Mouse (Mus musculus): Measurements from ENCODE around the gene Adat2. TPM values are rescaled to one million over a fixed set of nuclear protein-coding genes. Genes with fewer than 3 reads are reported as not detected.

Adat2 gene
- 1 to 10 TPM; 8.3 to 9.3 TPM for total RNA-seq (2021)
- long read RNA-seq, experiment 1, transcript Adat2-201 (6 exons, 1,466 nt) = major isoform, 5 of 8 reads
- long read RNA-seq, experiment 1, partial matches to known transcripts = 1 of 8 reads
- long read RNA-seq, experiment 1, other reads (novel, unspliced or antisense) = 2 of 8 reads
- long read RNA-seq, experiment 2, transcript Adat2-201 (6 exons, 1,466 nt) = major isoform, 5 of 6 reads
- long read RNA-seq, experiment 2, partial matches to known transcripts = 0 of 6 reads
- long read RNA-seq, experiment 2, other reads (novel, unspliced or antisense) = 1 of 6 reads

- peak; percentile 78 to 86 for DNase-seq (ENCODE audit: low spot score in 2 of 2)
Observed at GRCm38 (mm10) chr10:13552646-13553497, at the start of gene Adat2, which contains the start of gene Pex3. TSS of gene Adat2 (plus strand) at chr10:13552894. TSS of gene Pex3 (minus strand) at chr10:13553142.

GRCm38 (mm10) chr10:13521857-13522256 lies 30.8 kb upstream of the Adat2 start:
- no peak for DNase-seq (ENCODE audit: low spot score in 2 of 2)

GRCm38 (mm10) chr10:13528155-13528554 lies 24.5 kb upstream of the Adat2 start:
- no peak for DNase-seq (ENCODE audit: low spot score in 2 of 2)

- no peak for DNase-seq (ENCODE audit: low spot score in 2 of 2)
Observed at GRCm38 (mm10) chr10:13534751-13535150, 17.9 kb upstream of the Adat2 start.

- no peak for DNase-seq (ENCODE audit: low spot score in 2 of 2)
Observed at GRCm38 (mm10) chr10:13536706-13537105, 16.0 kb upstream of the Adat2 start.

GRCm38 (mm10) chr10:13539769-13540333 lies 12.8 kb upstream of the Adat2 start:
- no peak for DNase-seq (ENCODE audit: low spot score in 2 of 2)

- no peak for DNase-seq (ENCODE audit: low spot score in 2 of 2)
Observed at GRCm38 (mm10) chr10:13541721-13542120, 11.0 kb upstream of the Adat2 start.

- DNase-seq (ENCODE audit: low spot score in 2 of 2) = no peak
Observed at GRCm38 (mm10) chr10:13553498-13553985, 848 bp downstream of the Adat2 start.

GRCm38 (mm10) chr10:13554316-13554715 lies 1.6 kb downstream of the Adat2 start:
- DNase-seq (ENCODE audit: low spot score in 2 of 2) = no peak

GRCm38 (mm10) chr10:13560014-13560674 lies 7.5 kb downstream of the Adat2 start:
- DNase-seq (ENCODE audit: low spot score in 2 of 2) = no peak

GRCm38 (mm10) chr10:13564364-13565079 lies 11.8 kb downstream of the Adat2 start:
- no peak for DNase-seq (ENCODE audit: low spot score in 2 of 2)

GRCm38 (mm10) chr10:13565080-13565448 lies 12.4 kb downstream of the Adat2 start:
- DNase-seq (ENCODE audit: low spot score in 2 of 2) = no peak

- no peak for DNase-seq (ENCODE audit: low spot score in 2 of 2)
Observed at GRCm38 (mm10) chr10:13566393-13566792, 13.7 kb downstream of the Adat2 start.

- no peak for DNase-seq (ENCODE audit: low spot score in 2 of 2)
Observed at GRCm38 (mm10) chr10:13569818-13570217, 17.1 kb downstream of the Adat2 start.

- DNase-seq (ENCODE audit: low spot score in 2 of 2) = no peak
Observed at GRCm38 (mm10) chr10:13570697-13571538, 18.2 kb downstream of the Adat2 start.

- DNase-seq (ENCODE audit: low spot score in 2 of 2) = no peak
Observed at GRCm38 (mm10) chr10:13572003-13572402, 19.3 kb downstream of the Adat2 start.

- DNase-seq (ENCODE audit: low spot score in 2 of 2) = no peak
Observed at GRCm38 (mm10) chr10:13572410-13572809, 19.7 kb downstream of the Adat2 start.

GRCm38 (mm10) chr10:13577123-13577522 lies 24.4 kb downstream of the Adat2 start:
- DNase-seq (ENCODE audit: low spot score in 2 of 2) = no peak

GRCm38 (mm10) chr10:13587914-13588313 lies 35.2 kb downstream of the Adat2 start:
- DNase-seq (ENCODE audit: low spot score in 2 of 2) = no peak

- no peak for DNase-seq (ENCODE audit: low spot score in 2 of 2)
Observed at GRCm38 (mm10) chr10:13592196-13592595, 39.5 kb downstream of the Adat2 start.
